Mouse (Mus musculus) ES-E14 (cell line): Measurements from ENCODE around the gene Omp.

Experiments
- HCFC1 ChIP-seq: IDR thresholded peaks from 2 replicates; pipeline ENCODE4 v1.6.1; 2012; ENCODE audit warnings: low read length, inconsistent platforms, borderline replicate concordance; ENCODE audit not compliant: insufficient read depth
- ZC3H11A ChIP-seq: IDR thresholded peaks from 2 replicates; pipeline ENCODE4 v1.6.1; 2012; ENCODE audit warnings: low read depth, mild to moderate bottlenecking, inconsistent platforms, low read length, borderline replicate concordance

DNA sequence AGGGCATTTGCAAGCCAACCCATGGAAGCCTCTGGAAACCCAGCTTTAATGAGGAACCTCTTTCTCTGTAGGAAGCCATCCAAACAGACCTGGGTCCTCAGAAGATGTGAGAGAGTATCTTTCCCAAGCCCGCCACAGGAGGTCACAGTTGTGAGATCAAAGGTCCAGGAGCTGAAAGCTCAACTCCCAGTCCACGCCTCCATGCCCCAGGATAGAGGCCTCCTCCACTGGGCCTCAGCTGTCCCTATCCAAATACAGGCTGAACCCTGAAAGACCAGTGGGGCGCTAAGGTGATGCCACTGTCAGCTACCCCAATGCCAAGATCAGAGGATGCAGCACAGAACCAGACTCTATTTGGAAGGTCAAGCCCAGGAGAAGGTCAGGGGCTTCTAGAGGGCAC lies 2.7 kb downstream of the Omp start:
- no peak for TF ChIP-seq HCFC1
- no peak for TF ChIP-seq ZC3H11A
